Mouse (Mus musculus) neutrophil, adult 5-6 weeks (primary cell): Measurements from ENCODE around the gene Grxcr1. TPM values are rescaled to one million over a fixed set of nuclear protein-coding genes. Genes with fewer than 3 reads are reported as not detected.

Experiments
- ATAC-seq: fragments of 151-379, 151-347 bp; 2 replicates; pipeline ENCODE4 v1.8.0; 2017; ENCODE audit warnings: mild to moderate bottlenecking, moderate TSS enrichment; ENCODE audit not compliant: insufficient number of reproducible peaks, poor library complexity, low FRiP score, severe bottlenecking; ENCODE audit errors: extremely low read depth
- total RNA-seq: library from RNA; stranded (forward); fragments of 200-1000 nt; gene quantifications from 2 replicates; pipeline ENCODE4 v1.2.3, GENCODE M21; 2017

Gene Grxcr1
- not detected in 2 replicates for total RNA-seq

GRCm38 (mm10) chr5:68031744-68032143, at the start of gene Grxcr1:
Grxcr1 (plus strand) TSS chr5:68031835.
- ATAC-seq: no peak

GRCm38 (mm10) chr5:67981946-67982526, 49.6 kb upstream of the Grxcr1 start:
- no peak for ATAC-seq

GRCm38 (mm10) chr5:67990426-67990825, 41.2 kb upstream of the Grxcr1 start:
- ATAC-seq: no peak

- no peak for ATAC-seq
These were observed 29.0 kb upstream of the Grxcr1 start for GRCm38 (mm10) chr5:68002611-68003010.

- ATAC-seq: no peak
These were observed 27.7 kb upstream of the Grxcr1 start for GRCm38 (mm10) chr5:68003904-68004303.

- no peak for ATAC-seq
These were observed 27.2 kb upstream of the Grxcr1 start for GRCm38 (mm10) chr5:68004419-68004818.

GRCm38 (mm10) chr5:68007074-68007473, 24.6 kb upstream of the Grxcr1 start:
- no peak for ATAC-seq

GRCm38 (mm10) chr5:68011569-68011968, 20.1 kb upstream of the Grxcr1 start:
- ATAC-seq: no peak

GRCm38 (mm10) chr5:68012618-68013017, 19.0 kb upstream of the Grxcr1 start:
- ATAC-seq: peak; percentile 82; the same call in 1 of the 2 replicates

GRCm38 (mm10) chr5:68020870-68021269, 10.8 kb upstream of the Grxcr1 start:
- no peak for ATAC-seq

GRCm38 (mm10) chr5:68026658-68027422, 4.8 kb upstream of the Grxcr1 start:
- ATAC-seq: no peak

GRCm38 (mm10) chr5:68027474-68027873, 4.2 kb upstream of the Grxcr1 start:
- ATAC-seq: no peak

- ATAC-seq: peak; percentile 76
These were observed 1.7 kb downstream of the Grxcr1 start for GRCm38 (mm10) chr5:68033345-68033744.

GRCm38 (mm10) chr5:68039077-68039476, 7.4 kb downstream of the Grxcr1 start:
- no peak for ATAC-seq

- no peak for ATAC-seq
These were observed 11.7 kb downstream of the Grxcr1 start for GRCm38 (mm10) chr5:68043339-68043738.

GRCm38 (mm10) chr5:68048783-68049182, 17.1 kb downstream of the Grxcr1 start:
- ATAC-seq: no peak

- no peak for ATAC-seq
These were observed 17.9 kb downstream of the Grxcr1 start for GRCm38 (mm10) chr5:68049536-68049935.

GRCm38 (mm10) chr5:68051101-68051500, 19.5 kb downstream of the Grxcr1 start:
- ATAC-seq: no peak

- ATAC-seq: no peak
These were observed 25.9 kb downstream of the Grxcr1 start for GRCm38 (mm10) chr5:68057574-68057973.

GRCm38 (mm10) chr5:68068694-68069093, 37.1 kb downstream of the Grxcr1 start:
- no peak for ATAC-seq
